Mouse (Mus musculus): ENCODE data around the gene Rem2.

Rem2 gene

GRCm38 (mm10) chr14:54488350-54488749 is 12.4 kb downstream of the Rem2 start:
- no peak for DNase-seq (ENCODE audit: low read depth in 2 of 2, low spot score in 2 of 2)

GRCm38 (mm10) chr14:54492345-54493131 is 16.6 kb downstream of the Rem2 start:
- DNase-seq (ENCODE audit: low read depth in 2 of 2, low spot score in 2 of 2), result peak in 1 of 2 experiments; percentile 27

GRCm38 (mm10) chr14:54493236-54493635 is 17.3 kb downstream of the Rem2 start:
- no peak for DNase-seq (ENCODE audit: low read depth in 2 of 2, low spot score in 2 of 2)

- peak; percentile 67 to 72 for DNase-seq (ENCODE audit: low read depth in 2 of 2, low spot score in 2 of 2)
Observed at GRCm38 (mm10) chr14:54494234-54494633, 18.3 kb downstream of the Rem2 start.

- no peak for DNase-seq (ENCODE audit: low read depth in 2 of 2, low spot score in 2 of 2)
Observed at GRCm38 (mm10) chr14:54496706-54497105, 20.8 kb downstream of the Rem2 start.

GRCm38 (mm10) chr14:54499330-54499729 is 23.4 kb downstream of the Rem2 start:
- no peak for DNase-seq (ENCODE audit: low read depth in 2 of 2, low spot score in 2 of 2)

GRCm38 (mm10) chr14:54501365-54501764 is 25.5 kb downstream of the Rem2 start:
- no peak for DNase-seq (ENCODE audit: low read depth in 2 of 2, low spot score in 2 of 2)

GRCm38 (mm10) chr14:54503092-54503491 is 27.2 kb downstream of the Rem2 start:
- DNase-seq (ENCODE audit: low read depth in 2 of 2, low spot score in 2 of 2), result no peak

- no peak for DNase-seq (ENCODE audit: low read depth in 2 of 2, low spot score in 2 of 2)
Observed at GRCm38 (mm10) chr14:54509774-54510173, 33.9 kb downstream of the Rem2 start.

- no peak for DNase-seq (ENCODE audit: low read depth in 2 of 2, low spot score in 2 of 2)
Observed at GRCm38 (mm10) chr14:54516710-54517310, 40.9 kb downstream of the Rem2 start.

GRCm38 (mm10) chr14:54523600-54523999 is 47.7 kb downstream of the Rem2 start:
- DNase-seq (ENCODE audit: low read depth in 2 of 2, low spot score in 2 of 2), result no peak

GRCm38 (mm10) chr14:54527227-54528006 is 51.5 kb downstream of the Rem2 start:
- DNase-seq (ENCODE audit: low read depth in 2 of 2, low spot score in 2 of 2), result peak in 1 of 2 experiments; percentile 6

GRCm38 (mm10) chr14:54528007-54528393 is 52.1 kb downstream of the Rem2 start:
- peak in 1 of 2 experiments; percentile 21 for DNase-seq (ENCODE audit: low read depth in 2 of 2, low spot score in 2 of 2)

- peak; percentile 81 to 86 for DNase-seq (ENCODE audit: low read depth in 2 of 2, low spot score in 2 of 2)
Observed at GRCm38 (mm10) chr14:54528446-54529111, 52.7 kb downstream of the Rem2 start.

Measured in CD8-positive naive resting alpha-beta T cell, adult 2 months (primary cell).